ENCODE assay signal across 8 mouse cellular contexts in the genomic region with DNA sequence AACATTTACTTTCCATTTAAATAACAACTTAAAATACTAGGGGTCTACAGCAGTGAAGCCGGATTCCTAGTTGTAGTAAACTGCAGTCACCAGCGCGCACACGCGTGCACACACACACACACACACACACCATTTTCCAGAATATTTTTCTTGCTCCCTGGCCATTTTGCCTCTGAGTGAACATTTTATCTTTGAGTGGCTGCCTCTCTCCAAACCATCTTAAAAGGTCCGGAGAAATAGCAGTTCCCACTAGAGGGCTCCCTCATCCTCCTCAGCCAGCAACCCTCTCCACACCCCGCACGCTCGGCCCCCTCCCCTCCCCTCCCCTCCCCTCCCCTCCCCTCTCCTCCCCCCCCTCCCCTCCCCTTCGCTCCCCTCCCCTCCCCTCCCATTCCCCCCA. TPM values are rescaled to one million over a fixed set of nuclear protein-coding genes. Genes with fewer than 3 reads are reported as not detected.
A peak's percentile ranks its signal among the peaks of the same experiment; 100 is the strongest.
DNase-seq lines count a peak whose midpoint lies in the region; ATAC-seq lines count a peak whose summit lies in the region.

No protein-coding gene starts in this region.

- no peaks in the 10 kb centered on the region for H3K27me3 ChIP-seq in forebrain, embryonic 12.5 days
- no peaks in the 10 kb centered on the region for H3K27me3 ChIP-seq in intestine, embryonic 15.5 days (replicated peaks)
- H3K27me3 ChIP-seq in lung, embryonic 16.5 days (ENCODE audit: control insufficient read depth, insufficient read depth, low read depth, low read length): no peaks in the 10 kb centered on the region

- DNase-seq in kidney, adult 9 months: peak; percentile 69
- no peak for DNase-seq in kidney, adult 18-20 months
- DNase-seq in adipocyte (ENCODE audit: low spot score): peak; percentile 42
- peak; percentile 58 for DNase-seq in right cerebral cortex, postnatal 4 days
- no peak for DNase-seq in c-Kit-positive CD71-positive TER-119-positive erythroid progenitor cells, embryonic 14.5 days (ENCODE audit: low spot score)

- no peaks in the 10 kb centered on the region for H3K36me3 ChIP-seq in forebrain, embryonic 12.5 days (replicated peaks)
- no peaks in the 10 kb centered on the region for H3K36me3 ChIP-seq in intestine, embryonic 15.5 days
- no peaks in the 10 kb centered on the region for H3K36me3 ChIP-seq in lung, embryonic 16.5 days (ENCODE audit: control insufficient read depth, insufficient read depth, low read length)

- H3K27ac ChIP-seq in forebrain, embryonic 12.5 days: no peak overlapping the region
- H3K27ac ChIP-seq in intestine, embryonic 15.5 days: no peak overlapping the region
- no peak overlapping the region for H3K27ac ChIP-seq in lung, embryonic 16.5 days (ENCODE audit: low read length)

- ATAC-seq in forebrain, embryonic 12.5 days (ENCODE audit: low FRiP score): no peak
- ATAC-seq in intestine, embryonic 15.5 days: peak; percentile 64
- peak; percentile 65; the same call in 1 of the 2 replicates for ATAC-seq in lung, embryonic 16.5 days (ENCODE audit: low read depth)

- H3K4me3 ChIP-seq in forebrain, embryonic 12.5 days (replicated peaks): peak overlapping the region; percentile 20
- H3K4me3 ChIP-seq in intestine, embryonic 15.5 days (replicated peaks): no peak overlapping the region
- no peak overlapping the region for H3K4me3 ChIP-seq in lung, embryonic 16.5 days (ENCODE audit: low read length)

- WGBS in forebrain, embryonic 12.5 days: 32% methylated on average over 6 of the region's 10 CpGs
- 14% methylated on average over 9 of the region's 10 CpGs for WGBS in intestine, embryonic 15.5 days
- 15% methylated on average over 9 of the region's 10 CpGs for WGBS in lung, embryonic 16.5 days

- no peak overlapping the region for H3K9ac ChIP-seq in forebrain, embryonic 12.5 days
- no peak overlapping the region for H3K9ac ChIP-seq in intestine, embryonic 15.5 days
- 0 out of 2 replicates have a peak overlapping the region, but pooled peaks have one; percentile 35 for H3K9ac ChIP-seq in lung, embryonic 16.5 days (ENCODE audit: low read length)

- H3K4me1 ChIP-seq in forebrain, embryonic 12.5 days: peaks cover 5% of the 10 kb centered on the region
- H3K4me1 ChIP-seq in intestine, embryonic 15.5 days (replicated peaks): no peaks in the 10 kb centered on the region
- peaks cover 2% of the 10 kb centered on the region; the same call in 1 of the 2 replicates for H3K4me1 ChIP-seq in lung, embryonic 16.5 days (replicated peaks; ENCODE audit: control insufficient read depth, insufficient read depth, low read length)

- H3K4me2 ChIP-seq in forebrain, embryonic 12.5 days: peak overlapping the region; percentile 32
- no peak overlapping the region for H3K4me2 ChIP-seq in intestine, embryonic 15.5 days (replicated peaks)
- H3K4me2 ChIP-seq in lung, embryonic 16.5 days (ENCODE audit: low read depth, low read length): peak overlapping the region; percentile 42

- H3K9me3 ChIP-seq in forebrain, embryonic 12.5 days: no peaks in the 10 kb centered on the region
- no peaks in the 10 kb centered on the region for H3K9me3 ChIP-seq in intestine, embryonic 15.5 days
- H3K9me3 ChIP-seq in lung, embryonic 16.5 days (ENCODE audit: control insufficient read depth, low read length): no peaks in the 10 kb centered on the region

RNA-seq across cellular contexts. Expression of a gene that starts 25.7 kb away (rescaled TPM):
- polyA plus RNA-seq in forebrain, embryonic 12.5 days (2016; fragmentation: Nextera tagmentation; extraction: Ambion mirVana): 955 and 986 TPM in 2 replicates
- polyA plus RNA-seq in intestine, embryonic 15.5 days (2015; fragmentation: Nextera tagmentation; extraction: Ambion mirVana): 988 and 1,053 TPM in 2 replicates
- 979 and 987 TPM in 2 replicates for polyA plus RNA-seq in lung, embryonic 16.5 days (2015; fragmentation: Nextera tagmentation; extraction: Ambion mirVana)

Comparison
In these comparisons a context has a peak if more than half of its experiments do, and no peak if none do; other contexts are left out.
1. DNase-seq: peak in kidney, adult 9 months (single experiment), adipocyte (single experiment) and right cerebral cortex, postnatal 4 days (single experiment); none in kidney, adult 18-20 months (single experiment) and c-Kit-positive CD71-positive TER-119-positive erythroid progenitor cells, embryonic 14.5 days (single experiment).